Mouse (Mus musculus): ENCODE measurements at regions not wholly inside any gene's neighbourhood (a gene's known extent, or its start where the extent isn't known, plus 50 kb on each side); places are given as distances from the start of the nearest gene placed in this dataset.
A peak's percentile ranks its signal among the peaks of the same experiment; 100 is the strongest.

DNA sequence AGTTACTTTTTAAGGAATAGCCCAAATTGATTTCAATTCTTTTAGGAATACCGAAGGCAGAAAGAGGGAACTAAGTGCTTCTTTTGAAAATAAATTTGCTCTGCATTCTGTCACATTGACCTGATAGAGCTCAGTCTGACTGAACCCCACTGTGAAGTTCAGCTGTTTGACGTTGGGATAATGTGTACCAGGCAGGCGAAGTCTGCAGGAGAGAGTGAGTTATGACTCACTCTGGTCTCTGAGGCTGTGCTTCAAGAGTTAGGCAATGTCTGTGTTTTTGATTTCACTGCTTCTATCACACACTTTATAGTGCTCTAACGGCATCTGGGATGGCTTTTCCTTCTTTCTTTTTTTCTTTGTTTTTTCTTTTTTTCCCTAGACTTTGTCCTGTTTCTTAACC is 283.5 kb downstream of the Naf1 start:
- no peak for TF ChIP-seq CTCF (IDR thresholded peaks at IDR 0.05; ENCODE audit: borderline replicate concordance, insufficient read depth, low read depth, low read length)
- TF ChIP-seq POLR2A (IDR thresholded peaks at IDR 0.05; ENCODE audit: borderline replicate concordance, insufficient read depth, low read length): no peak
- peak in 1 of 2 experiments; percentile 1 for DNase-seq
- H3K4me3 ChIP-seq (replicated peaks; ENCODE audit: insufficient read depth, low read depth, low read length): no peak overlapping the region
- H3K27me3 ChIP-seq (ENCODE audit: control insufficient read depth, insufficient read depth, low read length): no peaks in the 10 kb centered on the region
- 52% methylated on average over 4 of the region's 4 CpGs for WGBS
- no peaks in the 10 kb centered on the region for H3K4me1 ChIP-seq (ENCODE audit: control insufficient read depth, insufficient read depth, low read length)
- no peak overlapping the region for H3K27ac ChIP-seq (ENCODE audit: insufficient read depth, low read length)

GRCm38 (mm10) chr8:67181741-67182140 is 321.7 kb downstream of the Naf1 start:
- WGBS: 72% methylated on average over 5 of the region's 5 CpGs
- no peaks in the 10 kb centered on the region for H3K4me1 ChIP-seq (ENCODE audit: control insufficient read depth, insufficient read depth, low read length)
- no peaks in the 10 kb centered on the region for H3K27me3 ChIP-seq (ENCODE audit: control insufficient read depth, insufficient read depth, low read length)
- TF ChIP-seq CTCF (IDR thresholded peaks at IDR 0.05; ENCODE audit: borderline replicate concordance, insufficient read depth, low read depth, low read length) (no peak), POLR2A (IDR thresholded peaks at IDR 0.05; ENCODE audit: borderline replicate concordance, insufficient read depth, low read length) (no peak)
- no peak overlapping the region for H3K27ac ChIP-seq (ENCODE audit: insufficient read depth, low read length)
- no peak for DNase-seq
- H3K4me3 ChIP-seq (replicated peaks; ENCODE audit: insufficient read depth, low read depth, low read length): no peak overlapping the region

GRCm38 (mm10) chr8:67199213-67199612 is 324.4 kb upstream of the Nat3 start:
- no peak overlapping the region for H3K27ac ChIP-seq (ENCODE audit: insufficient read depth, low read length)

GRCm38 (mm10) chr8:67206064-67206463 is 317.6 kb upstream of the Nat3 start:
- Histone ChIP-seq H3K27me3 (ENCODE audit: control insufficient read depth, insufficient read depth, low read length) (no peaks in the 10 kb centered on the region), H3K27ac (ENCODE audit: insufficient read depth, low read length) (no peak overlapping the region), H3K4me1 (ENCODE audit: control insufficient read depth, insufficient read depth, low read length) (no peaks in the 10 kb centered on the region), H3K4me3 (replicated peaks; ENCODE audit: insufficient read depth, low read depth, low read length) (no peak overlapping the region)
- WGBS: 86% methylated on average over 1 of the region's 1 CpGs
- TF ChIP-seq POLR2A (IDR thresholded peaks at IDR 0.05; ENCODE audit: borderline replicate concordance, insufficient read depth, low read length) (no peak), CTCF (IDR thresholded peaks at IDR 0.05; ENCODE audit: borderline replicate concordance, insufficient read depth, low read depth, low read length) (no peak)
- DNase-seq: no peak

More at GRCm38 (mm10) chr8:67199213-67199612, 324.4 kb upstream of the Nat3 start:
- Histone ChIP-seq H3K4me3 (replicated peaks; ENCODE audit: insufficient read depth, low read depth, low read length) (no peak overlapping the region), H3K4me1 (ENCODE audit: control insufficient read depth, insufficient read depth, low read length) (no peaks in the 10 kb centered on the region), H3K27me3 (ENCODE audit: control insufficient read depth, insufficient read depth, low read length) (no peaks in the 10 kb centered on the region)
- DNase-seq: no peak
- no peak for TF ChIP-seq POLR2A (IDR thresholded peaks at IDR 0.05; ENCODE audit: borderline replicate concordance, insufficient read depth, low read length)
- no peak for TF ChIP-seq CTCF (IDR thresholded peaks at IDR 0.05; ENCODE audit: borderline replicate concordance, insufficient read depth, low read depth, low read length)

DNA sequence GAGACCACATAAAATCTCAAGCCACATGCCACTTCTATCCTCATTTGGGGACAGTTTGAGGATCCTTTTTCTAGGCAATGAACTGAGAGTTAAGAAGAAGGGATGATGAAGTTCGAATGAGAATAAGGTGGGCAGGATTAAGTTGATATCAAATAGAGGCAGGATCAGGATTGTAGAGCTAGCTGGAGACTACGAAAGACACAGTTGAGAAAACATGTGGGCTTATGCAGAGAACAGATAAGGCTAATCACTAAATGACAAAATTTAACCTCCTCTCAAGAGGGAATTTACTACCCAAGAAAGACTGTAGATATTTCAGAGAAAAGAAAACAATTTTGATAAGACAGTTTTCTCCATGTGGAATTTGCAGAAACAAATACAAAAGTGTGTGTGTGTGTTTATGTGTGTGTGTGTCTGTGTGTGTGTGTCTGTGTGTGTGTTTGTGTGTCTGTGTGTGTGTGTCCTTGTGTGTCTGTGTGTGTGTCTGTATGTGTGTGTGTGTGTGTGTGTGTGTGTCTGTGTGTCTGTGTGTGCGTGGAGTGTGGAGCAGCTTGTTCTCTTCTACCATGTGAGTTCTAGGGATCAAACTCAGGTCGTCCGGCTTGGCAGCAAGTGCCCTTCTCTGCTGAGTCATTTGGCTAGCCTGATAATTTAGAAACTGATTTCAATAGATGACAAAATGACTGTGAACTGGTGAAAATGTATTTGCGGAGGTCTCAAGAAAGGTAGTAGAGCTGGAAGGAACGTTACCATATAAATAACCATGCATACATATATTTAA is 291.5 kb upstream of the Nat3 start:
- 84% methylated on average over 7 of the region's 7 CpGs for WGBS
- no peak for DNase-seq
- TF ChIP-seq CTCF (IDR thresholded peaks at IDR 0.05; ENCODE audit: borderline replicate concordance, insufficient read depth, low read depth, low read length) (no peak), POLR2A (IDR thresholded peaks at IDR 0.05; ENCODE audit: borderline replicate concordance, insufficient read depth, low read length) (no peak)
- Histone ChIP-seq H3K27ac (ENCODE audit: insufficient read depth, low read length) (no peak overlapping the region), H3K4me1 (ENCODE audit: control insufficient read depth, insufficient read depth, low read length) (no peaks in the 10 kb centered on the region), H3K27me3 (ENCODE audit: control insufficient read depth, insufficient read depth, low read length) (no peaks in the 10 kb centered on the region), H3K4me3 (replicated peaks; ENCODE audit: insufficient read depth, low read depth, low read length) (no peak overlapping the region)

- no peak overlapping the region for H3K4me3 ChIP-seq (replicated peaks; ENCODE audit: insufficient read depth, low read depth, low read length)
- 27% methylated on average over 1 of the region's 1 CpGs for WGBS
- no peak overlapping the region for H3K27ac ChIP-seq (ENCODE audit: insufficient read depth, low read length)
- H3K27me3 ChIP-seq (ENCODE audit: control insufficient read depth, insufficient read depth, low read length): no peaks in the 10 kb centered on the region
- no peaks in the 10 kb centered on the region for H3K4me1 ChIP-seq (ENCODE audit: control insufficient read depth, insufficient read depth, low read length)
- TF ChIP-seq CTCF (IDR thresholded peaks at IDR 0.05; ENCODE audit: borderline replicate concordance, insufficient read depth, low read depth, low read length) (no peak), POLR2A (IDR thresholded peaks at IDR 0.05; ENCODE audit: borderline replicate concordance, insufficient read depth, low read length) (no peak)
- DNase-seq: no peak
These were observed 284.7 kb upstream of the Nat3 start for GRCm38 (mm10) chr8:67238934-67239333.

DNA sequence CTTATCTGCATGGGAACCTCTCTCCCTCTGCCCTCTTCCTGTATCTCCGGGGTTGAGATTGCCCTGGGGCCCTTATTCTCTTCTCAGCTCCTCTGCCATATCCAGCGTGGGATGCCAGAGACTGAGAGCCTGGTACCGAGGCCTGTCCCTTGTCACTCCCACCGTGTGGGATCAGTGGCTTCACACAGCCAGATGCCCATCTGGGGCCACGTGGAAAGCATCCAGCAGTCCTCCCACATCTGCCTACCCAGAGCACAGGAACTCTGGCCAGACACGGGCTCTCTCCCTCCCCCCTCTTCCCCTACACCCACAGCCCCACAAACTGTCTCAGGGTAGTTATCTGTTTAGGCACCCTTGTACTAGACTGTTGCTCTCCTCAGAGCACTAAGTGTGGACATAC is 244.9 kb upstream of the Nat3 start:
- no peaks in the 10 kb centered on the region for H3K4me1 ChIP-seq (ENCODE audit: control insufficient read depth, insufficient read depth, low read length)
- no peak overlapping the region for H3K4me3 ChIP-seq (replicated peaks; ENCODE audit: insufficient read depth, low read depth, low read length)
- H3K27ac ChIP-seq (ENCODE audit: insufficient read depth, low read length): no peak overlapping the region
- 39% methylated on average over 6 of the region's 6 CpGs for WGBS
- no peak for DNase-seq
- no peaks in the 10 kb centered on the region for H3K27me3 ChIP-seq (ENCODE audit: control insufficient read depth, insufficient read depth, low read length)
- TF ChIP-seq CTCF (IDR thresholded peaks at IDR 0.05; ENCODE audit: borderline replicate concordance, insufficient read depth, low read depth, low read length) (no peak), POLR2A (IDR thresholded peaks at IDR 0.05; ENCODE audit: borderline replicate concordance, insufficient read depth, low read length) (no peak)

DNA sequence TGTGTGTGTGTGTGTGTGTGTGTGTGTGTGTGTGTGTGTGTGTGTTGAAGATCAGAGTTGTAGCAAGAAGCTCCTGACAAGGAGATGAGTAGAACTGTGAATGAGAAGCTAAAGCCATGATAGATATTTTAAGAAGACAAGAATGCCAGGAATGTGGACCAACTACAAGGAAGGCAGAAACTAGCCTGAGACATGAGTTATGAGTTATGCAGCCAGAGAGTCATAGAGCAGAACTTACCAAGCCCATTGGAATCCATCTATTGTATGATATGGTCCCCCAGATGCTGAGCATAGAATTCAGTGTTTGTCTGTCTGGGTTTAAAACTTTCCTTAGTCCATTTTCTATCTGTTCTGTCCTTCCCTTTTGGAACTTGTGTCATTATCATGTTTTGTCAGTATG is 244.2 kb upstream of the Nat3 start:
- Histone ChIP-seq H3K27me3 (ENCODE audit: control insufficient read depth, insufficient read depth, low read length) (no peaks in the 10 kb centered on the region), H3K4me3 (replicated peaks; ENCODE audit: insufficient read depth, low read depth, low read length) (no peak overlapping the region), H3K27ac (ENCODE audit: insufficient read depth, low read length) (no peak overlapping the region), H3K4me1 (ENCODE audit: control insufficient read depth, insufficient read depth, low read length) (no peaks in the 10 kb centered on the region)
- no peak for DNase-seq
- TF ChIP-seq POLR2A (IDR thresholded peaks at IDR 0.05; ENCODE audit: borderline replicate concordance, insufficient read depth, low read length) (no peak), CTCF (IDR thresholded peaks at IDR 0.05; ENCODE audit: borderline replicate concordance, insufficient read depth, low read depth, low read length) (no peak)

Measured in cerebellum, adult 2 months (tissue).